Mouse (Mus musculus) heart, adult 2 months (tissue): ENCODE data around the gene Kif1c. TPM values are rescaled to one million over a fixed set of nuclear protein-coding genes. Genes with fewer than 3 reads are reported as not detected.

Experiments used
- DNase-seq, 2 experiments: peaks; one replicate each; pipeline ENCODE4 v3.0.0; 2021
- H3K27ac ChIP-seq: fragments of 200-600 bp; 2 replicates; pipeline ENCODE4 v1.8.1; 2022
- H3K27me3 ChIP-seq: fragments of 200-500 bp; 2 replicates; pipeline ENCODE4 v1.6.1; 2012; ENCODE audit warnings: mild to moderate bottlenecking, low read length, inconsistent platforms, mixed read lengths; ENCODE audit not compliant: control insufficient read depth, insufficient read depth
- H3K36me3 ChIP-seq: fragments of 200-500 bp; 2 replicates; pipeline ENCODE4 v1.6.1; 2012; ENCODE audit warnings: low read length, inconsistent platforms; ENCODE audit not compliant: control insufficient read depth, insufficient read depth
- H3K4me1 ChIP-seq: fragments of 200-500 bp; 2 replicates; pipeline ENCODE4 v1.6.1; 2011; ENCODE audit warnings: low read length; ENCODE audit not compliant: control insufficient read depth, insufficient read depth
- H3K4me3 ChIP-seq: fragments of 200-600 bp; 2 replicates; pipeline ENCODE4 v1.8.1; 2022
- H3K79me2 ChIP-seq: fragments of 200-500 bp; replicated peaks from 2 replicates; pipeline ENCODE4 v1.6.1; 2012; ENCODE audit warnings: mild to moderate bottlenecking, inconsistent platforms, low read length, moderate library complexity, mixed read lengths; ENCODE audit not compliant: control insufficient read depth, insufficient read depth
- H3K9ac ChIP-seq: fragments of 200-500 bp; 2 replicates; pipeline ENCODE4 v1.6.1; 2012; ENCODE audit warnings: low read depth, mild to moderate bottlenecking, control low read depth, inconsistent platforms, low read length, mixed read lengths
- CTCF ChIP-seq: fragments of 200-600 bp; IDR thresholded peaks from 2 replicates; pipeline ENCODE4 v1.8.1; 2022; ENCODE audit warnings: antibody characterized with exemption, mild to moderate bottlenecking, moderate library complexity
- EP300 ChIP-seq: fragments of 200-500 bp; IDR thresholded peaks from 2 replicates; pipeline ENCODE4 v1.6.1; 2011; ENCODE audit warnings: low read depth, low read length, control low read depth; ENCODE audit not compliant: insufficient read depth
- POLR2A ChIP-seq: fragments of 200-500 bp; IDR thresholded peaks from 2 replicates; pipeline ENCODE4 v1.6.1; 2011; ENCODE audit warnings: mild to moderate bottlenecking, low read depth, low read length, control low read depth; ENCODE audit not compliant: insufficient read depth
- WGBS: fragments of 180-500 bp; shearing (Covaris S2); methylation state at CpG from one replicate; pipeline ENCODE4 v1.1.7; 2018; 5-methylcytosine and 5-hydroxymethylcytosine counted together
- intact Hi-C: fragments of 180-260 bp; cut with DNase I; formaldehyde crosslinking; loops from one replicate; pipeline ENCODE4 v1.15.1; 2025
- polyA plus RNA-seq: library from polyadenylated mRNA; depleted of rRNA; stranded (reverse); fragments of >200 nt; gene quantifications from 2 replicates; pipeline ENCODE4 v1.2.3, GENCODE M21; 2012
- total RNA-seq, 2 experiments: library from RNA; stranded (reverse); gene quantifications; 2 replicates each; pipeline ENCODE4 v1.2.3; 2021

The Kif1c gene
- total and polyA plus RNA-seq, 3 experiments: 153 to 524 (median 477) TPM

DNA sequence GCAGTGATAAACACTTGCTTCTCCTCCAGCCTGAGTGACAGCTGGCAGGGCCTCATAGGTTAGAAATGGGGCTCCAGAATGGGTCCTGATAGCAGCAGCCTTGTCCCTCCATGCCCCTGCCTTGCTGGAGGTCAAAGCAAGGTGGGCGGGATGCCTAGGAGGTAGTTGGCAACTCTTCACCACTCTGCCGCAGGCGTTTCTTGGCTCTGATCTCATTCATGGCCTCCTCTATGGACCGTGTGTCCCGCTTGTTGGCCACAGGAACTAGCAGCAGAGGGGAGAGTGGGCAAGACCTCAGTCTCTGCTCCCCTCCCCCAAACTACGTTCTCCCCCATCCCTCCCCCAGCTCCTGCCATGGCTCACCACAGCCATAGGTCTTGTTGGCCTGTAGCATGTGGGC is 36.4 kb upstream of the Kif1c start:
- Histone ChIP-seq H3K79me2 (no peaks in the 10 kb centered on the region), H3K4me1 (peaks cover 2% of the 10 kb centered on the region), H3K4me3 (no peak overlapping the region), H3K36me3 (peaks cover 16% of the 10 kb centered on the region), H3K27ac (peak overlapping the region; percentile 55; the same call in 1 of the 2 replicates), H3K9ac (no peak overlapping the region), H3K27me3 (no peaks in the 10 kb centered on the region)
- WGBS: 65% methylated on average over 6 of the region's 6 CpGs
- intact Hi-C loops: no loop called here
- peak in 1 of 2 experiments; percentile 73 for DNase-seq
- TF ChIP-seq EP300 (0 out of 2 replicates have a peak, but pooled peaks have one; percentile 25), POLR2A (peak; percentile 39; the same call in 1 of the 2 replicates), CTCF (no peak)

DNA sequence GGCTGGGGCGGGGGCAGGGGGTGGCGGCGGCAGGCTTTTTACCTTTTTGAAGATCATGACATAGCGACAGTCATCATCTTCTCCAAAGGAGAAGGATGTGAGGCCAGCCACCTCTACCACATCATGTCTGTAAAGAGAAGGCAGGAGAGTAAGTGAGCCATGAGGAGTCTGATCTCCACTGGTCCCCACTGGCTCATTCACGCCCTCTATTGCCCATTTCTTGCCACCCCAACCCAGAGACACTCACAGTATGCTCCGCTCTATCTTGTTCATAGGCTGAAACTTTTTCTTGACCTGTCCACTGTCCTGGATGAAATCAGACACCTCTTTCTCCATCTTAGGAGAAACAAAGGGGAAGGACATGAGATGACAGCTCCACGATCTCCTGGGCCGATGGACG is 35.6 kb upstream of the Kif1c start:
- H3K27me3 ChIP-seq: no peaks in the 10 kb centered on the region
- H3K79me2 ChIP-seq: no peaks in the 10 kb centered on the region
- 89% methylated on average over 9 of the region's 9 CpGs for WGBS
- DNase-seq: no peak
- H3K9ac ChIP-seq: no peak overlapping the region
- TF ChIP-seq CTCF (peak; percentile 19; the same call in 1 of the 2 replicates), EP300 (no peak), POLR2A (no peak)
- peaks cover 16% of the 10 kb centered on the region for H3K36me3 ChIP-seq
- H3K4me1 ChIP-seq: peaks cover 2% of the 10 kb centered on the region
- intact Hi-C loops: no loop called here
- no peak overlapping the region for H3K4me3 ChIP-seq
- no peak overlapping the region for H3K27ac ChIP-seq

DNA sequence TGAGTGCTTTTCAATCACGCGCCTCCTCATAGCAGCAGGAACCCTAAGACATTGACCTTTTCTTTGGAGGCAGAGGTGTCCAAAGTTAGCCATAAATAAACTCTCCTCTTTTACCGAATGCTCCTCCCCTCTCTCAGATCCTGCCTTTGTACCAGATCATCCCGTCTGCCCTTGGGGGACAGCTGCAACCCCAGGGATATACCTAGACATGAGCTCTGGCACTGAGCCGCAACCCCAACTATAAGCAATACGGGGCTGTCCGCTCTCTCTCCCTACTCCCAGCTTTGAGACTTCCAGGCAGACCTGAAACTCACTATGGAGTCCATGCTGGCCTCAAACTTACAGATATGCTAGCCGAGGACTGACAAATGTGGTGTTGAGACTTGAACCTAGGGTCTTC is 33.7 kb upstream of the Kif1c start:
- no peaks in the 10 kb centered on the region for H3K79me2 ChIP-seq
- intact Hi-C loops: no loop called here

DNA sequence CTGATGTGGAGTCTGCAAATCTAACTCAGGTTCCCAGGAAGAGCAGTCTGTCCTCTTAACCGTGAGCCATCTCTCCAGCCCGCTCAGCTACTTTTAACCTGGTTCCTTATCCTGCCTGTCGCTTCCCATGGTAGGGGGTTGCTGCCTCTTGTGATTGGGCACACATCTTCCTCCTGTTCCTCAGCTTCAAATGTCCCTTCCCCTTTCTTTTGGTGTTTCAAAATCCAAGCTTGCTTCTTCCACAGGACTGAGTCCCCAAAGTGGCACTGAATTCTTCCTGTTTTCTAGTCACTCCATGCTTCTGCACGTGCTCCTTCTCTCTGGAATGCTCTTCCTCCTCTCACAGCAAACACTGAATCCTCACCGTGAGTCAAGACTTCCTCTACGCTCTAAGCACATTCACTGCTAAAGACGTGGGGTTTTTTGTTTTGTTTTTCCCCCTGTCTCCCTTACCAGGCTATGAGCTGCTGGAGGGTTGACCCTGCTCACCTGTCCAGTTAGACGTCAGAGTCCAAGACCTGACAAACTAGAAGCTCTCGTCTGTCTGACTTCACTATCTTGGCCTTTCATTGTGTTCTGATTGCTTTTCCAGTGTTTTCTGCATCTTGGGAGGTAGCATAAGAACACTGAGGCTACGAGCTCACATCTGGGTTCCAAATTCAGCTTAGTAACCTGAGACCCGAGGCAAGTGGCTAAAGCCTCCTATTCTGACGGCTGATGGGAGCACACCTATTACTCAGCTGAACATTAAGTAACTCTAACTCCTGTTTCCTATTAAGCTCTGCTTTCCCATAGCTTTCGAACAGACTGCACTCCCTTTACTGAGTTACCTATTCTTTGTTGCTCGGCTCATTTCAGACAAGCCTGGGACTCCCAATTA is 32.8 kb upstream of the Kif1c start:
- Histone ChIP-seq H3K79me2 (no peaks in the 10 kb centered on the region), H3K9ac (no peak overlapping the region), H3K27me3 (no peaks in the 10 kb centered on the region), H3K27ac (peak overlapping the region; percentile 98), H3K4me3 (peak overlapping the region; percentile 89), H3K4me1 (peaks cover 2% of the 10 kb centered on the region), H3K36me3 (peaks cover 7% of the 10 kb centered on the region)
- DNase-seq: no peak
- intact Hi-C loops: loop anchor here (2.0 kb wide), 2 partner anchors 13 to 21 kb away; partner anchors contain the start of genes Pfn1, Rnf167 and Slc25a11
- no peak for TF ChIP-seq POLR2A
- no peak for TF ChIP-seq EP300
- TF ChIP-seq CTCF: no peak
- 56% methylated on average over 14 of the region's 14 CpGs for WGBS

More for the DNA sequence above, 33.7 kb upstream of the Kif1c start:
- Histone ChIP-seq H3K4me3 (no peak overlapping the region), H3K27ac (no peak overlapping the region), H3K27me3 (no peaks in the 10 kb centered on the region), H3K4me1 (peaks cover 2% of the 10 kb centered on the region), H3K36me3 (peaks cover 13% of the 10 kb centered on the region), H3K9ac (no peak overlapping the region)
- no peak for DNase-seq
- 83% methylated on average over 8 of the region's 8 CpGs for WGBS
- TF ChIP-seq CTCF: no peak
- no peak for TF ChIP-seq EP300
- no peak for TF ChIP-seq POLR2A

DNA sequence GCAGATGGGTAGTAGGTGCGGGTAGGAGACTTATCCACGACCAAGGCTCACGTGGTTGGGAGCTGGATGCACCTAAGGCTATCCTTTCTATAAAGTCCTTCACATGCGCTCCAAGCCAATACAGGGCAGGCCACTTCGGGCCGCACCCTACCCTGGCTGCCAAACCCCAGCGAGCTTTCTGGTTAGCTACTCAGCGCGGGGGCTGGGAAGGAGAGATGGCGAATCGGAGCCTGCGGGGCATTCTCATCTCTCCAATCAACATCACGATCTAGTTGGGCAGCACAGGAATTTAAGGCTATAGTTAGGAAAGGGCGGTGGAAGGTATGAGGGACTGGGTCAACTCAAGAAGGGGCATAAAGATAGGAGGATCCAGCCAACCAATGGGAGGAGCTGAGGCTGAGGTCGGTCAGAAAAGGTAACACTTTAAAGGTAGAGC is 32.0 kb upstream of the Kif1c start:
- WGBS: under 1% methylated on average over 15 of the region's 15 CpGs
- Histone ChIP-seq H3K79me2 (no peaks in the 10 kb centered on the region), H3K27ac (peak overlapping the region; percentile 98), H3K4me3 (peak overlapping the region; percentile 89), H3K36me3 (peaks cover 3% of the 10 kb centered on the region), H3K4me1 (peaks cover 2% of the 10 kb centered on the region), H3K27me3 (no peaks in the 10 kb centered on the region), H3K9ac (peak overlapping the region; percentile 32)
- DNase-seq: no peak
- TF ChIP-seq CTCF: no peak
- no peak for TF ChIP-seq EP300
- 0 out of 2 replicates have a peak, but pooled peaks have one; percentile 11 for TF ChIP-seq POLR2A
- intact Hi-C loops: loop anchor here (2.0 kb wide), 2 partner anchors 14 to 22 kb away; partner anchors contain the start of genes Pfn1, Rnf167 and Slc25a11
